Mouse (Mus musculus) thymus, adult 2 months (tissue): ENCODE data around the gene Pgm2. TPM values are rescaled to one million over a fixed set of nuclear protein-coding genes. Genes with fewer than 3 reads are reported as not detected.

Experiments
- DNase-seq: peaks from one replicate; pipeline ENCODE4 v3.0.0; 2021
- H3K27ac ChIP-seq: fragments of 200-500 bp; 2 replicates; pipeline ENCODE4 v1.5.1; 2012; ENCODE audit warnings: low read length, control low read depth; ENCODE audit not compliant: control insufficient read depth, insufficient read depth
- H3K27me3 ChIP-seq: fragments of 200-500 bp; 2 replicates; pipeline ENCODE4 v1.6.1; 2012; ENCODE audit warnings: mild to moderate bottlenecking, low read length, moderate library complexity, mixed read lengths; ENCODE audit not compliant: control insufficient read depth, insufficient read depth
- H3K36me3 ChIP-seq: fragments of 200-500 bp; 2 replicates; pipeline ENCODE4 v1.6.1; 2012; ENCODE audit warnings: mild to moderate bottlenecking, low read length, moderate library complexity; ENCODE audit not compliant: control insufficient read depth, insufficient read depth
- H3K4me1 ChIP-seq: fragments of 200-500 bp; replicated peaks from 2 replicates; pipeline ENCODE4 v1.6.1; 2012; ENCODE audit warnings: low read length; ENCODE audit not compliant: control insufficient read depth, insufficient read depth
- H3K4me3 ChIP-seq: fragments of 200-500 bp; 2 replicates; pipeline ENCODE4 v1.5.1; 2012; ENCODE audit warnings: mild to moderate bottlenecking, low read length, control low read depth, moderate library complexity; ENCODE audit not compliant: control insufficient read depth, insufficient read depth
- CTCF ChIP-seq: fragments of 200-500 bp; IDR thresholded peaks from 2 replicates; pipeline ENCODE4 v1.5.1; 2012; ENCODE audit warnings: mild to moderate bottlenecking, control low read depth, low read length, moderate library complexity, borderline replicate concordance; ENCODE audit not compliant: control insufficient read depth, poor library complexity, insufficient read depth; ENCODE audit errors: extremely low read depth
- POLR2A ChIP-seq: fragments of 200-500 bp; IDR thresholded peaks from 2 replicates; pipeline ENCODE4 v1.6.1; 2012; ENCODE audit warnings: mild to moderate bottlenecking, low read length, control low read depth, moderate library complexity; ENCODE audit not compliant: control insufficient read depth, poor library complexity, insufficient read depth; ENCODE audit errors: extremely low read depth
- WGBS: fragments of 180-500 bp; shearing (Covaris S2); methylation state at CpG from one replicate; pipeline ENCODE4 v1.1.7; 2018; 5-methylcytosine and 5-hydroxymethylcytosine counted together
- polyA plus RNA-seq: library from polyadenylated mRNA; depleted of rRNA; stranded (reverse); fragments of >200 nt; gene quantifications from 2 replicates; pipeline ENCODE4 v1.2.3, GENCODE M21; 2012

The Pgm2 gene
- polyA plus RNA-seq, 1 experiment = 10.5 TPM

- H3K27me3 ChIP-seq = no peaks in the 10 kb centered on the region
- TF ChIP-seq CTCF (no peak), POLR2A (no peak)
- H3K4me1 ChIP-seq = no peaks in the 10 kb centered on the region
- DNase-seq = no peak
- H3K27ac ChIP-seq = no peak overlapping the region
- H3K4me3 ChIP-seq = no peak overlapping the region
- 77% methylated on average over 11 of the region's 11 CpGs for WGBS
- peaks cover 4% of the 10 kb centered on the region; the same call in 1 of the 2 replicates for H3K36me3 ChIP-seq
These were observed 15.0 kb downstream of the Pgm2 start for GRCm38 (mm10) chr5:64107596-64108289.

- Histone ChIP-seq H3K27ac (no peak overlapping the region), H3K27me3 (no peaks in the 10 kb centered on the region), H3K4me1 (peaks cover 4% of the 10 kb centered on the region; the same call in 1 of the 2 replicates), H3K36me3 (peaks cover 4% of the 10 kb centered on the region; the same call in 1 of the 2 replicates), H3K4me3 (no peak overlapping the region)
- DNase-seq = no peak
- 78% methylated on average over 3 of the region's 3 CpGs for WGBS
- TF ChIP-seq POLR2A = no peak
- no peak for TF ChIP-seq CTCF
These were observed 16.5 kb downstream of the Pgm2 start for GRCm38 (mm10) chr5:64109217-64109616.

GRCm38 (mm10) chr5:64112360-64112759 lies 19.6 kb downstream of the Pgm2 start:
- no peak for TF ChIP-seq POLR2A
- TF ChIP-seq CTCF = no peak
- Histone ChIP-seq H3K27ac (no peak overlapping the region), H3K27me3 (no peaks in the 10 kb centered on the region), H3K4me3 (no peak overlapping the region), H3K4me1 (peaks cover 4% of the 10 kb centered on the region; the same call in 1 of the 2 replicates), H3K36me3 (peaks cover 4% of the 10 kb centered on the region; the same call in 1 of the 2 replicates)
- no peak for DNase-seq
- 93% methylated on average over 3 of the region's 3 CpGs for WGBS

GRCm38 (mm10) chr5:64114210-64114609 lies 21.5 kb downstream of the Pgm2 start:
- WGBS = 88% methylated on average over 6 of the region's 6 CpGs
- no peak for DNase-seq
- Histone ChIP-seq H3K27ac (no peak overlapping the region), H3K27me3 (no peaks in the 10 kb centered on the region), H3K36me3 (peaks cover 4% of the 10 kb centered on the region; the same call in 1 of the 2 replicates), H3K4me1 (peaks cover 4% of the 10 kb centered on the region; the same call in 1 of the 2 replicates), H3K4me3 (no peak overlapping the region)
- TF ChIP-seq CTCF (no peak), POLR2A (no peak)

- H3K4me3 ChIP-seq = no peak overlapping the region
- H3K4me1 ChIP-seq = peaks cover 4% of the 10 kb centered on the region; the same call in 1 of the 2 replicates
- 98% methylated on average over 1 of the region's 1 CpGs for WGBS
- no peak for DNase-seq
- H3K27ac ChIP-seq = no peak overlapping the region
- no peaks in the 10 kb centered on the region for H3K27me3 ChIP-seq
- H3K36me3 ChIP-seq = no peaks in the 10 kb centered on the region
- TF ChIP-seq CTCF (no peak), POLR2A (no peak)
These were observed 24.4 kb downstream of the Pgm2 start for GRCm38 (mm10) chr5:64117191-64117590.

- TF ChIP-seq POLR2A (no peak), CTCF (no peak)
- H3K36me3 ChIP-seq = no peaks in the 10 kb centered on the region
- 93% methylated on average over 5 of the region's 5 CpGs for WGBS
- H3K27me3 ChIP-seq = no peaks in the 10 kb centered on the region
- H3K27ac ChIP-seq = no peak overlapping the region
- H3K4me3 ChIP-seq = no peak overlapping the region
- H3K4me1 ChIP-seq = no peaks in the 10 kb centered on the region
- DNase-seq = no peak
These were observed 33.0 kb downstream of the Pgm2 start for GRCm38 (mm10) chr5:64125783-64126182.
